Comparison of ENCODE assay signal across 9 mouse cellular contexts in genomic region chr4:141478225-141478624, GRCm38 (mm10). TPM values are rescaled to one million over a fixed set of nuclear protein-coding genes. Genes with fewer than 3 reads are reported as not detected.
DNase-seq lines count a peak whose midpoint lies in the region; ATAC-seq and TF ChIP-seq lines count a peak whose summit lies in the region.
"Had no signal": no experiment of that assay in that cellular context is flagged by ENCODE, and none has a peak within 500 bp of the region (broad histone marks: within the 10 kb centered on the region; RNA-seq: fewer than 3 reads in every experiment).

No protein-coding gene starts in this region.

- peak overlapping the region; percentile 25; the same call in 1 of the 2 replicates for H3K9ac ChIP-seq in intestine, embryonic 16.5 days (ENCODE audit: low read depth, low read length)
- H3K9ac ChIP-seq: liver, embryonic 14.5 days had no signal

- no peak overlapping the region for H3K4me2 ChIP-seq in intestine, embryonic 16.5 days (ENCODE audit: low read depth, low read length)

- no peak for DNase-seq in left cerebral cortex, adult 2 months (ENCODE audit: extremely low spot score in 1 of 2, low spot score in 2 of 2)
- no peak for DNase-seq in left cerebral cortex, adult 18-20 months (ENCODE audit: low spot score in 2 of 2)
- peak; percentile 57 for DNase-seq in adrenal gland, adult 8-10 months
- DNase-seq in cerebellum, adult 18-20 months = peak; percentile 65 to 66
- DNase-seq in frontal cortex, postnatal 25 days (ENCODE audit: low spot score in 2 of 2) = no peak
- DNase-seq in spleen, postnatal 10 days (ENCODE audit: low spot score in 2 of 2) = no peak
- DNase-seq in kidney, postnatal 25 days = no peak

- H3K27me3 ChIP-seq in intestine, embryonic 16.5 days (replicated peaks; ENCODE audit: control insufficient read depth, insufficient read depth, low read length) = no peaks in the 10 kb centered on the region

- H3K36me3 ChIP-seq in intestine, embryonic 16.5 days (ENCODE audit: control insufficient read depth, insufficient read depth, low read length) = peaks cover 65% of the 10 kb centered on the region

- peaks cover 8% of the 10 kb centered on the region; the same call in 1 of the 2 replicates for H3K4me1 ChIP-seq in intestine, embryonic 16.5 days (ENCODE audit: control insufficient read depth, insufficient read depth, low read length)

- no peak for TF ChIP-seq CTCF in left cerebral cortex, adult 2 months (IDR thresholded peaks at IDR 0.05)

- peak overlapping the region; percentile 84 for H3K27ac ChIP-seq in left cerebral cortex, adult 2 months
- H3K27ac ChIP-seq in intestine, embryonic 16.5 days (ENCODE audit: low read length) = peak overlapping the region; percentile 81
- H3K27ac ChIP-seq: liver, embryonic 14.5 days had no signal

- no peaks in the 10 kb centered on the region for H3K9me3 ChIP-seq in intestine, embryonic 16.5 days (ENCODE audit: control insufficient read depth, low read length)

- intact Hi-C loops in left cerebral cortex, adult 2 months (cut with DNase I) = loop anchor here (1.0 kb wide), 1 partner anchor 81 kb away; no protein-coding TSS in a partner anchor

- WGBS in intestine, embryonic 16.5 days = 72% methylated on average over 23 of the region's 23 CpGs

- no peak for ATAC-seq in intestine, embryonic 16.5 days

- no peak overlapping the region for H3K4me3 ChIP-seq in left cerebral cortex, adult 2 months
- no peak overlapping the region for H3K4me3 ChIP-seq in intestine, embryonic 16.5 days (ENCODE audit: low read length)

RNA-seq across cellular contexts. Expression of gene Zbtb17, which starts 33.8 kb away (rescaled TPM):
- 10 to 100 TPM; 45.3 to 46.4 TPM for total RNA-seq in left cerebral cortex, adult 2 months (2021)
- total RNA-seq in left cerebral cortex, adult 18-20 months (2021) = 10 to 100 TPM; 38.8 to 47.7 TPM
- total RNA-seq in adrenal gland, adult 8-10 months (2022) = 10 to 100 TPM; 14.8 to 25.6 (median 19.5) TPM
- 21.5 and 27.2 TPM in 2 replicates for polyA plus RNA-seq in intestine, embryonic 16.5 days (2015; fragmentation: Nextera tagmentation; extraction: Ambion mirVana)

RNA-seq across cellular contexts. Expression of gene Srarp, which starts 42.3 kb away (rescaled TPM):
- 1 to 10 TPM; 3.8 to 4.2 TPM for total RNA-seq in left cerebral cortex, adult 2 months (2021)
- total RNA-seq in left cerebral cortex, adult 18-20 months (2021) = 1 to 10 TPM; 2.3 to 4.9 TPM
- under 1 TPM in 1 of 4 experiments, not detected in 3; 0.68 TPM for total RNA-seq in adrenal gland, adult 8-10 months (2022)
- polyA plus RNA-seq in intestine, embryonic 16.5 days (2015; fragmentation: Nextera tagmentation; extraction: Ambion mirVana) = not detected in 2 replicates
- polyA plus RNA-seq: liver, embryonic 14.5 days had no signal

RNA-seq across cellular contexts. Expression of gene Hspb7, which starts 57.6 kb away (rescaled TPM):
- total RNA-seq in left cerebral cortex, adult 2 months (2021) = under 1 TPM; 0.40 to 0.57 TPM
- under 1 TPM; 0.16 to 0.46 TPM for total RNA-seq in left cerebral cortex, adult 18-20 months (2021)
- under 1 TPM; 0.38 to 0.97 (median 0.57) TPM for total RNA-seq in adrenal gland, adult 8-10 months (2022)
- 5.3 and 6.6 TPM in 2 replicates for polyA plus RNA-seq in intestine, embryonic 16.5 days (2015; fragmentation: Nextera tagmentation; extraction: Ambion mirVana)

Comparison
In these comparisons a context has a peak if more than half of its experiments do, and no peak if none do; other contexts are left out.
1. DNase-seq: peak in adrenal gland, adult 8-10 months (single experiment) and cerebellum, adult 18-20 months (2 of 2); none in left cerebral cortex, adult 2 months (0 of 2), left cerebral cortex, adult 18-20 months (0 of 2), frontal cortex, postnatal 25 days (0 of 2), spleen, postnatal 10 days (0 of 2) and kidney, postnatal 25 days (0 of 2).